Mouse (Mus musculus): ENCODE data around the gene Fam171a2. TPM values are rescaled to one million over a fixed set of nuclear protein-coding genes. Genes with fewer than 3 reads are reported as not detected.

The Fam171a2 gene
- polyA plus RNA-seq, 1 experiment from 2014 or later = 5.7 TPM

DNA sequence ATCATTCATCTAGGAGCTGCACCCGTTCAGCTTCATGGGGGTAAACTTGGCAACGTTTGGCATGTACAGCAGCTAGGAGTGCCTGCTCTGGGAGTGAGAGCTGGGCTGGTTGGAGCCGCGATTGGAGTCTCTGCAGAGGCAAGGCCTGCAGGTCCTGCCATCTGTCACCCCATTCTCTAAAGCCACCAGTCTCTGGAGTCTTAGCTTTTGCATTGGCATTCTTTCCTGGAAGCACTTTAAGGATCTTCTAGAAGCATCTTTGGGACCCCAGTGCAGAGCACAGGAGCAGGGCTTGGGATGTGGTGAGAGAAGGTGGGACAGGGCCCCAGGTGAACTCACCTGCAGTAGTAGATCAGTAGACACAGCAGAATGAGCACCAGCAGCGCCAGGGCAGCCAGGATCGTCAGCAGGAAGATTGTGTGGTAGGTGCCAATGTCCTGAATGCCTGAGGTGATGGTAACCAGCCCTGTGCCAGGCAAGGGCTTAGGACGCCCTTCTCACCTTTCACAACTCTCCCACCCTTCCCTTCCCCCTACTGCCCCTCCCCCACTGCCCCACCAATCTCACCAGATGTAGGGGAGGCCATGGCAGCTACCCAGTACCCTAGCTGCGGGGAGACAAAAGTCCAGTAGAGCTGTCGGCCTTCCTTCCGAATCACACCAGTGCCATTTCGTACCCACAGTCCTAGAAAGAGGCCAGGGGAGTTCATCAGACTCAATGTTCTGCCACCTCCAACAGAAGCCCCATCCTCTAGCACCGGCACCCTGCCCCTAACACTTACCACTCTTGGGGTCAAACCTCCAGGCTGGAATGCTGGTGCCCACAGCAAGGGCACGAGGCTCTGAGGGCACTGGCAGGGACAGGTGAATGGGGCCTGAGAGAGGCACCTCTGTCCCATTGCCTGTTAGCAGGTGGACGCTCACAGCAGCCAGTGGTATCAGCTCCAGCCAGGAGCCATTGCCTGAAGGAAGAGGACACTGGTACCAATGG lies 8.1 kb downstream of the Fam171a2 start:
- Histone ChIP-seq H3K4me2 (no peak overlapping the region), H3K9me3 (no peaks in the 10 kb centered on the region), H3K27ac (no peak overlapping the region), H3K4me1 (peaks cover 26% of the 10 kb centered on the region), H3K36me3 (peaks cover 71% of the 10 kb centered on the region), H3K9ac (no peak overlapping the region), H3K4me3 (no peak overlapping the region), H3K27me3 (peaks cover 8% of the 10 kb centered on the region)
- no peak for ATAC-seq (ENCODE audit: insufficient number of reproducible peaks, low FRiP score, low TSS enrichment, low read depth)
- 79% methylated on average over 14 of the region's 14 CpGs for WGBS

DNA sequence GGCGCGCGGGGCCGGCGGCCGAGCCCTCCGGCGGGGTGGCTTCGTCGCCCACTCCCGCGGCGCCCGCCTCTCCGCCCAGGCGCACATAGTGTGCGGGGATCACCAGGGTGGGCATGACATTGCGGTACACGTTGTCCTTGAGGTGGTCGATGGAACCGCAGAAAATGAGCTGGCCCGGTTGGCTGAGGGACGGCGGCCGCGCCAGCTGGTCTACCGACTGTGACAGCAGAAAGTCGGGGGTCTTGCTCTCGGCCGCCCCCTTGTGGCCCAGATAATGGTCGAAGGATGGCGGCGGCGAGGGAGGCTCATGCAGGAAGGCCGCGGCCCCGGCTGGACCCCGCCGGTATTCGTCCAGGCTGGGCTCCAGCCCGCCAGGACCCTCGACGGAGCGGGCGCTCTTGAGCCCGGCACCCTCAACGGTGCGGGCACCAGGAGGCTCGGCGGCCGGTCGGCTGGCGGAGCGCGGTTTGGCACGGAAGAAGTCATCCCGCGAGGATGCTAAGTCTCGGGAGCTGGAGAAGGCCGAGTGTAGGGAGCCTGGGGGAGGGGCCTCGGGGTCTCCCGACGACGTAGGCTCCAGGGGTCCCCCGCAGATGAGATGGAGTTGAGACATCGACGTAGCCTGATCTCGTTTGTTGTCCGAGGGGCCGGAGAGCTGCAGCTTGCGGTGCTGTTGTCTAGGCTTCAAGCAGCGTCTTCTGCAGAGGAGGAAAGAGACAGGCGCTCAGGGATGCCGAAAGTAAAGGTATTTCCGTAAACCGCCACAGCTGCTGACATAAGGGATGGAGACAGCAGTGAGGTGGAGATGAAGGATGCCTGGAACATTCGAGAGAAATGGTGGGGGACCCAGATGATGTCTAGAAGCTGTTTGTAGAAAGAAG lies 9.0 kb downstream of the Fam171a2 start:
- Histone ChIP-seq H3K36me3 (peaks cover 74% of the 10 kb centered on the region), H3K4me3 (peak overlapping the region; percentile 45), H3K27ac (no peak overlapping the region; the same call in 1 of the 2 replicates), H3K9ac (peak overlapping the region; percentile 39), H3K4me2 (peak overlapping the region; percentile 77), H3K4me1 (peaks cover 25% of the 10 kb centered on the region), H3K9me3 (no peaks in the 10 kb centered on the region), H3K27me3 (peaks cover 8% of the 10 kb centered on the region)
- WGBS = 13% methylated on average over 77 of the region's 77 CpGs
- no peak for ATAC-seq (ENCODE audit: insufficient number of reproducible peaks, low FRiP score, low TSS enrichment, low read depth)

DNA sequence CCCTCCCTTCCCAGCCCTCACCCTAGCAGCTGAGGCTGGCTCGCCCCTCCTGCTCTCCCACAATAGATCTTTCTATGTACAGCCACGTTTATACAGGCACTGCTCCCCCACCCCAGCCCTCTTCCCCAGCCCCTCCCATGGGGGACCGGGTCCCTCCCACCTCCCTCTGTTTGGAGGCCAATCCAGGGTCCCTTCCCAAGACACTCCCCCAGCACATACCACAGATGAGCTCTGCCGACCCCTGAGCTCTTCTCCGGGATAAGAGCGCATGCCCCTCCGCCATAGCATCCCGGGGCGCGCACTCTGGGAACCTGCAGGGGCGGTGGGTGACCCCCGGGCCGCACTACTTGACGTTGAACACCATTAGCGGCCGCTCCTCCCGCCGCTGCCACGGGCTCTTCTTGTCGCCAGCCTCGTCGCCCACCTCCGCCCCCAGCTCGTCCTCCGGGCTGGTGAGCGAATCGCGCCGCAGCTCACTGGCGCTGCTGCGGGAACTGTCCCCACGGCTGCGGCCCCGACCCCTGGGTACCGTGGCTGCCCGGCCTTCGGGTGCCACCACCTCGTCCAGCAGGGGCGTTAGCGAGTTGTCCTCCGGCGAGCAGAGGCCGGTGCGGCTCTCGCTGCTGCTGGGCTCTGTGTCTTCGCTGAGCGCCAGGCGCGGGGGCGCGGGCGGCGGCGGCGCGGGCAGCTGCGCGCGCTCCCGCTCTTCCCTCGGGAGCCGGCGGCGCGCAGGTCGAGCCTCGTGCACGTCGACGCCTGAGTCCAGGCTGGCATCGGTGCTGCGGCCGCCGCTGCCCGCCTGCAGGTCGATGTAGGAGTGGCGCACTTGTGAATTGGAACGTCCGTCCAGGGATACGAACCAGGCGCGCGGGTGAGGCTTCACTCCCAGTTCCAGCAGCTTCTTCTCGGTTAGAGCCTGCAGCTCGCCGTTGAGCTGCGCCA lies 10.1 kb downstream of the Fam171a2 start:
- Histone ChIP-seq H3K27ac (peak overlapping the region; percentile 28; the same call in 1 of the 2 replicates), H3K4me3 (peak overlapping the region; percentile 45), H3K9ac (peak overlapping the region; percentile 39), H3K4me2 (peak overlapping the region; percentile 77), H3K4me1 (peaks cover 36% of the 10 kb centered on the region), H3K27me3 (peaks cover 8% of the 10 kb centered on the region), H3K36me3 (peaks cover 69% of the 10 kb centered on the region), H3K9me3 (no peaks in the 10 kb centered on the region)
- ATAC-seq (ENCODE audit: insufficient number of reproducible peaks, low FRiP score, low TSS enrichment, low read depth) = no peak; the same call in 1 of the 2 replicates
- 17% methylated on average over 71 of the region's 87 CpGs for WGBS

DNA sequence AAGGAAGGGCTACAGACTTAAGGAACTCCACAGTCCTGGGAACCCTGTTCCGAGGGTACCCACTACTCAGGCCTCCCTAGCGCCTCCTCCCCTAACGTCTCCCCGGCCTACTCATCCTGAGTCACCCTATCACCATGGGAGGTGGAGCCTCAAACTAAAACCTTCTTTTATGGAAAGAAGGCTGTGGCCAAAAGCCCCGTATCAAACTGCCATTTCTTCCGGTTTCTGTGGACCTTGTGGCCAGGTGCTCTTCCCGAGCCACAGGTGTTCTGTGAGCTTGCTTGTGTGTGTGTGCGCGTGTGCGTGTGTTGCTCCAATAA lies 11.1 kb downstream of the Fam171a2 start:
- ATAC-seq (ENCODE audit: insufficient number of reproducible peaks, low FRiP score, low TSS enrichment, low read depth) = no peak
- Histone ChIP-seq H3K4me2 (no peak overlapping the region), H3K27me3 (peaks cover 8% of the 10 kb centered on the region), H3K4me1 (peaks cover 44% of the 10 kb centered on the region), H3K9ac (no peak overlapping the region), H3K9me3 (no peaks in the 10 kb centered on the region), H3K36me3 (peaks cover 60% of the 10 kb centered on the region), H3K4me3 (no peak overlapping the region), H3K27ac (no peak overlapping the region)
- WGBS = 74% methylated on average over 10 of the region's 10 CpGs

- H3K4me2 ChIP-seq = no peak overlapping the region
- H3K4me3 ChIP-seq = no peak overlapping the region
- no peak overlapping the region for H3K9ac ChIP-seq
- no peak for ATAC-seq (ENCODE audit: insufficient number of reproducible peaks, low FRiP score, low TSS enrichment, low read depth)
- peaks cover 8% of the 10 kb centered on the region for H3K27me3 ChIP-seq
- peaks cover 48% of the 10 kb centered on the region for H3K4me1 ChIP-seq
- peaks cover 55% of the 10 kb centered on the region for H3K36me3 ChIP-seq
- H3K9me3 ChIP-seq = no peaks in the 10 kb centered on the region
- 91% methylated on average over 18 of the region's 18 CpGs for WGBS
- H3K27ac ChIP-seq = no peak overlapping the region
Observed at GRCm38 (mm10) chr11:102435754-102436470, 11.6 kb downstream of the Fam171a2 start.

DNA sequence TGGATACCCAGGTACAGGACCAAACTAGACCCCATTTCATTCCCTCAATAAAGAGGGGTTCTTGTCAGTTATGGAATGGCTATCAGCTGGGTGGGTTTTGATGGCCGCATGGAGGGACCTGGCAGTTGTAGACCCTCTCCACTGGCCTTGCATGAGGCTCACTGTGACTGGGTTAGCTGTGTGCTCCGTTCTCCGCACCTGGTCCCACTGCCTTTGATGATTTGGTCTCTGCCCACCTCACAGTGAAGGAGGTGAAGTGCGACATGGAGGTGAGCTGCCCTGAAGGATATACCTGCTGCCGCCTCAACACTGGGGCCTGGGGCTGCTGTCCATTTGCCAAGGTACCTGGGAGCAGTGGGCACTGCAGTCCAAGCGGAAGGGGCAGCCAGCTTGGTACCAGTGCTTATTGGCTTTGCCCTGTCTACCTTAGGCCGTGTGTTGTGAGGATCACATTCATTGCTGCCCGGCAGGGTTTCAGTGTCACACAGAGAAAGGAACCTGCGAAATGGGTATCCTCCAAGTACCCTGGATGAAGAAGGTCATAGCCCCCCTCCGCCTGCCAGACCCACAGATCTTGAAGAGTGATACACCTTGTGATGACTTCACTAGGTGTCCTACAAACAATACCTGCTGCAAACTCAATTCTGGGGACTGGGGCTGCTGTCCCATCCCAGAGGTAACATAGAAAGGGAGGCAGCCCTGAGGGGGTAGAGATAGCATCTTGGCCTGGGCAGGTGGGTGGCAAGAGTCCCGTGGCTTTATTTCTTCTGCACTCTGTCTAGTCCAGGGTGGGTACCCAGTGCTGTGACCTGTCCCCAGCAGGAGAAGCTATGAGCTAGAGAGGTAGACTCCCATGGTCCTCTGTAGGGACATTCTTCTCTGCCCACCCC lies 12.4 kb downstream of the Fam171a2 start:
- no peak; the same call in 1 of the 2 replicates for ATAC-seq (ENCODE audit: insufficient number of reproducible peaks, low FRiP score, low TSS enrichment, low read depth)
- Histone ChIP-seq H3K36me3 (peaks cover 48% of the 10 kb centered on the region), H3K9me3 (no peaks in the 10 kb centered on the region), H3K4me2 (no peak overlapping the region), H3K27ac (no peak overlapping the region), H3K4me1 (peaks cover 48% of the 10 kb centered on the region), H3K9ac (no peak overlapping the region), H3K4me3 (no peak overlapping the region), H3K27me3 (peaks cover 8% of the 10 kb centered on the region)
- 89% methylated on average over 11 of the region's 11 CpGs for WGBS

- Histone ChIP-seq H3K4me1 (peaks cover 53% of the 10 kb centered on the region), H3K9ac (no peak overlapping the region), H3K4me2 (no peak overlapping the region), H3K9me3 (no peaks in the 10 kb centered on the region), H3K27me3 (peaks cover 5% of the 10 kb centered on the region), H3K27ac (no peak overlapping the region), H3K36me3 (peaks cover 42% of the 10 kb centered on the region), H3K4me3 (no peak overlapping the region)
- ATAC-seq (ENCODE audit: insufficient number of reproducible peaks, low FRiP score, low TSS enrichment, low read depth) = no peak; the same call in 1 of the 2 replicates
- WGBS = 13% methylated on average over 7 of the region's 7 CpGs
Observed at GRCm38 (mm10) chr11:102434406-102434805, 13.1 kb downstream of the Fam171a2 start.

- WGBS = 92% methylated on average over 7 of the region's 7 CpGs
- Histone ChIP-seq H3K36me3 (peaks cover 36% of the 10 kb centered on the region), H3K9ac (no peak overlapping the region)
Observed at GRCm38 (mm10) chr11:102433866-102434265, 13.6 kb downstream of the Fam171a2 start.

DNA sequence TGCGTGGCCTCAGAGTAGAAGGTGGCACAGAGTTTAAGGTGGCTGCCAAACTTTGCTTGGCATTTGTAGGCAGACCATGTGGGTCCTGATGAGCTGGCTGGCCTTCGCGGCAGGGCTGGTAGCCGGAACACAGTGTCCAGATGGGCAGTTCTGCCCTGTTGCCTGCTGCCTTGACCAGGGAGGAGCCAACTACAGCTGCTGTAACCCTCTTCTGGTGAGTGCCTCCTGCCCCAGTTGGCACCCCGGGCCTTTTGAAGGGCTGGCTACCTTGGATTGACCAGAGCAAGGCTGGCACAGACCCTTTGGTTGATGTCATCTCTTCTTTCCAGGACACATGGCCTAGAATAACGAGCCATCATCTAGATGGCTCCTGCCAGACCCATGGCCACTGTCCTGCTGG lies 14.6 kb downstream of the Fam171a2 start:
- Histone ChIP-seq H3K36me3 (peaks cover 36% of the 10 kb centered on the region), H3K4me2 (no peak overlapping the region), H3K27me3 (no peaks in the 10 kb centered on the region), H3K27ac (no peak overlapping the region), H3K4me3 (no peak overlapping the region), H3K9me3 (no peaks in the 10 kb centered on the region), H3K9ac (0 out of 2 replicates have a peak overlapping the region, but pooled peaks have one; percentile 8), H3K4me1 (peaks cover 48% of the 10 kb centered on the region)
- WGBS = 90% methylated on average over 6 of the region's 6 CpGs
- no peak for ATAC-seq (ENCODE audit: insufficient number of reproducible peaks, low FRiP score, low TSS enrichment, low read depth)

More at GRCm38 (mm10) chr11:102433866-102434265, 13.6 kb downstream of the Fam171a2 start:
- Histone ChIP-seq H3K4me1 (peaks cover 56% of the 10 kb centered on the region), H3K27ac (no peak overlapping the region), H3K4me2 (no peak overlapping the region), H3K9me3 (no peaks in the 10 kb centered on the region), H3K27me3 (no peaks in the 10 kb centered on the region), H3K4me3 (no peak overlapping the region)
- no peak for ATAC-seq (ENCODE audit: insufficient number of reproducible peaks, low FRiP score, low TSS enrichment, low read depth)

Measured in limb, embryonic 15.5 days (tissue).